Mouse (Mus musculus) ES-Bruce4 (cell line): ENCODE measurements around the gene Neurod2. TPM values are rescaled to one million over a fixed set of nuclear protein-coding genes. Genes with fewer than 3 reads are reported as not detected.

Experiments
- H3K27ac ChIP-seq: 2 replicates; pipeline ENCODE4 v1.5.1; 2012; ENCODE audit warnings: low read length, inconsistent platforms; ENCODE audit not compliant: insufficient read depth
- H3K27me3 ChIP-seq: 2 replicates; pipeline ENCODE4 v1.6.1; 2012; ENCODE audit warnings: mild to moderate bottlenecking, low read length, inconsistent platforms; ENCODE audit not compliant: control insufficient read depth, poor library complexity, insufficient read depth, severe bottlenecking
- H3K36me3 ChIP-seq: 2 replicates; pipeline ENCODE4 v1.6.1; 2012; ENCODE audit warnings: inconsistent platforms, mild to moderate bottlenecking, low read length, moderate library complexity; ENCODE audit not compliant: control insufficient read depth, poor library complexity, insufficient read depth, severe bottlenecking
- H3K4me1 ChIP-seq: one replicate; pipeline ENCODE4 v1.8.1; 2011; ENCODE audit warnings: low read length; ENCODE audit not compliant: control insufficient read depth, insufficient read depth
- H3K4me3 ChIP-seq: 2 replicates; pipeline ENCODE4 v1.5.1; 2011; ENCODE audit warnings: low read depth, mild to moderate bottlenecking, low read length
- H3K9ac ChIP-seq: 2 replicates; pipeline ENCODE4 v1.6.1; 2012; ENCODE audit warnings: low read depth, mild to moderate bottlenecking, inconsistent platforms; ENCODE audit not compliant: poor library complexity, severe bottlenecking
- H3K9me3 ChIP-seq: replicated peaks from 2 replicates; pipeline ENCODE4 v1.6.1; 2012; ENCODE audit warnings: mild to moderate bottlenecking, low read length, inconsistent platforms; ENCODE audit not compliant: control insufficient read depth, poor library complexity, insufficient read depth, severe bottlenecking
- CTCF ChIP-seq: IDR thresholded peaks from one replicate; pipeline ENCODE4 v1.8.1; 2011; ENCODE audit warnings: low read depth, low read length
- EP300 ChIP-seq: IDR thresholded peaks from 2 replicates; pipeline ENCODE4 v1.6.1; 2011; ENCODE audit warnings: low read depth, low read length; ENCODE audit not compliant: insufficient read depth
- POLR2A ChIP-seq: IDR thresholded peaks from one replicate; pipeline ENCODE4 v1.8.1; 2011; ENCODE audit warnings: low read length; ENCODE audit not compliant: insufficient read depth
- polyA plus RNA-seq: library from polyadenylated mRNA; stranded (reverse); fragments of >200 nt; gene quantifications from 2 replicates; pipeline ENCODE4 v1.2.4, GENCODE M21; 2011; ENCODE audit warnings: low read depth; ENCODE audit not compliant: missing spikeins, insufficient read depth, insufficient read length

Gene Neurod2
- polyA plus RNA-seq, 1 experiment, result not detected

- no peak overlapping the region for H3K27ac ChIP-seq
- no peak overlapping the region for H3K9ac ChIP-seq
- H3K27me3 ChIP-seq, result peaks cover 27% of the 10 kb centered on the region
- H3K9me3 ChIP-seq, result no peaks in the 10 kb centered on the region
- H3K4me1 ChIP-seq, result no peaks in the 10 kb centered on the region
- no peaks in the 10 kb centered on the region for H3K36me3 ChIP-seq
- H3K4me3 ChIP-seq, result no peak overlapping the region
- TF ChIP-seq CTCF (no peak), EP300 (no peak), POLR2A (no peak)
These were observed 10.3 kb downstream of the Neurod2 start for GRCm38 (mm10) chr11:98319120-98319519.

GRCm38 (mm10) chr11:98318421-98319116, 10.9 kb downstream of the Neurod2 start:
- no peaks in the 10 kb centered on the region for H3K9me3 ChIP-seq
- no peak for TF ChIP-seq POLR2A
- no peak overlapping the region for H3K27ac ChIP-seq
- H3K4me1 ChIP-seq, result no peaks in the 10 kb centered on the region
- no peak overlapping the region for H3K4me3 ChIP-seq
- H3K36me3 ChIP-seq, result no peaks in the 10 kb centered on the region
- H3K9ac ChIP-seq, result no peak overlapping the region
- H3K27me3 ChIP-seq, result peaks cover 25% of the 10 kb centered on the region

GRCm38 (mm10) chr11:98317479-98317878, 12.0 kb downstream of the Neurod2 start:
- no peak overlapping the region for H3K27ac ChIP-seq
- H3K9me3 ChIP-seq, result no peaks in the 10 kb centered on the region
- no peak for TF ChIP-seq EP300
- no peak for TF ChIP-seq CTCF
- TF ChIP-seq POLR2A, result no peak
- no peak overlapping the region for H3K4me3 ChIP-seq
- peaks cover 25% of the 10 kb centered on the region for H3K27me3 ChIP-seq
- H3K4me1 ChIP-seq, result no peaks in the 10 kb centered on the region
- no peaks in the 10 kb centered on the region for H3K36me3 ChIP-seq
- no peak overlapping the region for H3K9ac ChIP-seq

GRCm38 (mm10) chr11:98313790-98314323, 15.6 kb downstream of the Neurod2 start:
- TF ChIP-seq CTCF (no peak), POLR2A (no peak), EP300 (no peak)
- Histone ChIP-seq H3K9ac (no peak overlapping the region), H3K27ac (no peak overlapping the region), H3K9me3 (no peaks in the 10 kb centered on the region), H3K27me3 (0 out of 2 replicates have a peak, but pooled peaks cover 2% of the 10 kb centered on the region), H3K4me1 (no peaks in the 10 kb centered on the region), H3K36me3 (no peaks in the 10 kb centered on the region), H3K4me3 (peak overlapping the region; percentile 32)

GRCm38 (mm10) chr11:98298484-98299205, 30.8 kb downstream of the Neurod2 start:
- H3K4me3 ChIP-seq, result no peak overlapping the region
- H3K9ac ChIP-seq, result no peak overlapping the region
- H3K36me3 ChIP-seq, result no peaks in the 10 kb centered on the region
- peaks cover 2% of the 10 kb centered on the region for H3K4me1 ChIP-seq
- 0 out of 2 replicates have a peak overlapping the region, but pooled peaks have one; percentile 17 for H3K27ac ChIP-seq
- H3K9me3 ChIP-seq, result no peaks in the 10 kb centered on the region
- TF ChIP-seq EP300, result peak; percentile 67; the same call in 1 of the 2 replicates
- no peak for TF ChIP-seq CTCF
- H3K27me3 ChIP-seq, result no peaks in the 10 kb centered on the region

- Histone ChIP-seq H3K4me3 (no peak overlapping the region), H3K27me3 (no peaks in the 10 kb centered on the region), H3K9me3 (no peaks in the 10 kb centered on the region), H3K4me1 (peaks cover 2% of the 10 kb centered on the region), H3K36me3 (no peaks in the 10 kb centered on the region), H3K27ac (no peak overlapping the region), H3K9ac (no peak overlapping the region)
- TF ChIP-seq POLR2A (no peak), EP300 (0 out of 2 replicates have a peak, but pooled peaks have one; percentile 47)
These were observed 31.7 kb downstream of the Neurod2 start for GRCm38 (mm10) chr11:98297778-98298177.
